Mouse (Mus musculus) stomach, embryonic 16.5 days (tissue): ENCODE measurements at regions not wholly inside any gene's neighbourhood (a gene's known extent, or its start where the extent isn't known, plus 50 kb on each side); places are given as distances from the start of the nearest gene placed in this dataset.

Experiments
- ATAC-seq: fragments of 200-750 bp; cut with Nextera tagmentation; 2 replicates; pipeline ENCODE4 v1.8.0; 2017; ENCODE audit warnings: moderate number of reproducible peaks, moderate TSS enrichment; ENCODE audit not compliant: insufficient read depth, low FRiP score
- H3K27ac ChIP-seq: fragments of 300-500 bp; sonication (generic); 2 replicates; pipeline ENCODE4 v1.5.1; 2014; ENCODE audit warnings: low read length
- H3K27me3 ChIP-seq: fragments of 300-500 bp; sonication (generic); 2 replicates; pipeline ENCODE4 v1.6.1; 2014; ENCODE audit warnings: low read length, control low read depth, mixed read lengths; ENCODE audit not compliant: control insufficient read depth, insufficient read depth
- H3K36me3 ChIP-seq: fragments of 300-500 bp; sonication (generic); 2 replicates; pipeline ENCODE4 v1.6.1; 2014; ENCODE audit warnings: low read length; ENCODE audit not compliant: control insufficient read depth, insufficient read depth
- H3K4me1 ChIP-seq: fragments of 300-500 bp; sonication (generic); 2 replicates; pipeline ENCODE4 v1.6.1; 2014; ENCODE audit warnings: low read length, control low read depth, mixed read lengths; ENCODE audit not compliant: control insufficient read depth, insufficient read depth
- H3K4me2 ChIP-seq: fragments of 300-500 bp; sonication (generic); 2 replicates; pipeline ENCODE4 v1.6.1; 2014; ENCODE audit warnings: low read depth, low read length, mixed read lengths
- H3K4me3 ChIP-seq: fragments of 300-500 bp; sonication (generic); replicated peaks from 2 replicates; pipeline ENCODE4 v1.5.1; 2014; ENCODE audit warnings: mild to moderate bottlenecking, low read length
- H3K9ac ChIP-seq: fragments of 300-500 bp; sonication (generic); 2 replicates; pipeline ENCODE4 v1.6.1; 2014; ENCODE audit warnings: low read length
- H3K9me3 ChIP-seq: fragments of 300-500 bp; sonication (generic); replicated peaks from 2 replicates; pipeline ENCODE4 v1.6.1; 2016; ENCODE audit warnings: low read length, control low read depth; ENCODE audit not compliant: control insufficient read depth
- WGBS: fragments of 180-500 bp; shearing (Covaris S2); extraction: QIAGEN DNeasy Blood & Tissue Kit; methylation state at CpG from one replicate; pipeline ENCODE4 v1.1.7; 2014; 5-methylcytosine and 5-hydroxymethylcytosine counted together

GRCm38 (mm10) chr15:6964635-6965034 lies 89.9 kb upstream of the Osmr start:
- ATAC-seq: no peak
- WGBS: 72% methylated on average over 4 of the region's 4 CpGs
- no peak overlapping the region for H3K9ac ChIP-seq
- H3K27me3 ChIP-seq: no peaks in the 10 kb centered on the region
- H3K4me1 ChIP-seq: no peaks in the 10 kb centered on the region
- no peak overlapping the region for H3K4me3 ChIP-seq
- no peaks in the 10 kb centered on the region; the same call in 1 of the 2 replicates for H3K9me3 ChIP-seq
- no peak overlapping the region for H3K27ac ChIP-seq
- H3K4me2 ChIP-seq: no peak overlapping the region
- no peaks in the 10 kb centered on the region for H3K36me3 ChIP-seq

GRCm38 (mm10) chr15:6965446-6965845 lies 90.7 kb upstream of the Osmr start:
- Histone ChIP-seq H3K4me2 (no peak overlapping the region), H3K27me3 (no peaks in the 10 kb centered on the region), H3K27ac (no peak overlapping the region), H3K9ac (no peak overlapping the region), H3K36me3 (no peaks in the 10 kb centered on the region), H3K9me3 (no peaks in the 10 kb centered on the region; the same call in 1 of the 2 replicates), H3K4me3 (no peak overlapping the region), H3K4me1 (no peaks in the 10 kb centered on the region)
- 41% methylated on average over 4 of the region's 4 CpGs for WGBS
- ATAC-seq: no peak

- Histone ChIP-seq H3K4me3 (no peak overlapping the region), H3K27me3 (no peaks in the 10 kb centered on the region), H3K4me2 (no peak overlapping the region), H3K36me3 (no peaks in the 10 kb centered on the region), H3K9me3 (no peaks in the 10 kb centered on the region), H3K9ac (no peak overlapping the region), H3K27ac (no peak overlapping the region), H3K4me1 (no peaks in the 10 kb centered on the region)
- 43% methylated on average over 4 of the region's 4 CpGs for WGBS
- ATAC-seq: no peak
Observed at GRCm38 (mm10) chr15:6974410-6974809, 99.6 kb upstream of the Osmr start.

- Histone ChIP-seq H3K27me3 (no peaks in the 10 kb centered on the region), H3K9ac (no peak overlapping the region), H3K27ac (no peak overlapping the region), H3K9me3 (no peaks in the 10 kb centered on the region), H3K4me3 (no peak overlapping the region), H3K4me2 (no peak overlapping the region), H3K36me3 (no peaks in the 10 kb centered on the region), H3K4me1 (no peaks in the 10 kb centered on the region)
- 82% methylated on average over 9 of the region's 9 CpGs for WGBS
- 0 out of 2 replicates have a peak, but pooled peaks have one; percentile 17 for ATAC-seq
Observed at GRCm38 (mm10) chr15:6981430-6981829, 106.7 kb upstream of the Osmr start.

- Histone ChIP-seq H3K9me3 (no peaks in the 10 kb centered on the region), H3K27me3 (no peaks in the 10 kb centered on the region), H3K9ac (no peak overlapping the region), H3K36me3 (no peaks in the 10 kb centered on the region), H3K4me2 (no peak overlapping the region), H3K27ac (no peak overlapping the region), H3K4me3 (no peak overlapping the region), H3K4me1 (no peaks in the 10 kb centered on the region)
- no peak for ATAC-seq
- 70% methylated on average over 3 of the region's 3 CpGs for WGBS
Observed at GRCm38 (mm10) chr15:6983320-6983719, 107.1 kb upstream of the Lifr start.

GRCm38 (mm10) chr15:6988187-6988586 lies 102.2 kb upstream of the Lifr start:
- 71% methylated on average over 3 of the region's 3 CpGs for WGBS
- ATAC-seq: no peak

GRCm38 (mm10) chr15:6989094-6989493 lies 101.3 kb upstream of the Lifr start:
- Histone ChIP-seq H3K4me3 (no peak overlapping the region), H3K36me3 (no peaks in the 10 kb centered on the region), H3K4me1 (no peaks in the 10 kb centered on the region), H3K4me2 (no peak overlapping the region), H3K9me3 (no peaks in the 10 kb centered on the region), H3K27me3 (no peaks in the 10 kb centered on the region), H3K9ac (no peak overlapping the region), H3K27ac (no peak overlapping the region)
- no peak for ATAC-seq
- WGBS: 70% methylated on average over 6 of the region's 6 CpGs

More at GRCm38 (mm10) chr15:6988187-6988586, 102.2 kb upstream of the Lifr start:
- Histone ChIP-seq H3K4me2 (no peak overlapping the region), H3K4me1 (no peaks in the 10 kb centered on the region), H3K4me3 (no peak overlapping the region), H3K9me3 (no peaks in the 10 kb centered on the region), H3K36me3 (no peaks in the 10 kb centered on the region), H3K27me3 (no peaks in the 10 kb centered on the region), H3K27ac (no peak overlapping the region), H3K9ac (no peak overlapping the region)

GRCm38 (mm10) chr15:6993226-6993625 lies 97.2 kb upstream of the Lifr start:
- no peak for ATAC-seq
- Histone ChIP-seq H3K4me3 (no peak overlapping the region), H3K4me1 (no peaks in the 10 kb centered on the region), H3K27ac (no peak overlapping the region), H3K4me2 (no peak overlapping the region), H3K36me3 (no peaks in the 10 kb centered on the region), H3K9me3 (no peaks in the 10 kb centered on the region), H3K27me3 (no peaks in the 10 kb centered on the region), H3K9ac (no peak overlapping the region)
- WGBS: 60% methylated on average over 9 of the region's 9 CpGs

- no peak overlapping the region for H3K4me3 ChIP-seq
- no peak overlapping the region for H3K27ac ChIP-seq
- H3K9me3 ChIP-seq: no peaks in the 10 kb centered on the region
- WGBS: 45% methylated on average over 3 of the region's 3 CpGs
- no peaks in the 10 kb centered on the region for H3K36me3 ChIP-seq
- no peaks in the 10 kb centered on the region for H3K27me3 ChIP-seq
- no peak overlapping the region for H3K4me2 ChIP-seq
- H3K4me1 ChIP-seq: no peaks in the 10 kb centered on the region
- ATAC-seq: no peak
- no peak overlapping the region for H3K9ac ChIP-seq
Observed at GRCm38 (mm10) chr15:6995246-6995645, 95.2 kb upstream of the Lifr start.

- Histone ChIP-seq H3K9me3 (no peaks in the 10 kb centered on the region), H3K4me3 (no peak overlapping the region), H3K4me1 (no peaks in the 10 kb centered on the region), H3K27ac (no peak overlapping the region), H3K27me3 (no peaks in the 10 kb centered on the region), H3K4me2 (no peak overlapping the region), H3K9ac (no peak overlapping the region), H3K36me3 (no peaks in the 10 kb centered on the region)
- 70% methylated on average over 5 of the region's 5 CpGs for WGBS
- ATAC-seq: no peak
Observed at GRCm38 (mm10) chr15:6997871-6998270, 92.5 kb upstream of the Lifr start.
